Mouse (Mus musculus) myocyte (in vitro differentiated cells): ENCODE measurements around the gene Naa10. TPM values are rescaled to one million over a fixed set of nuclear protein-coding genes. Genes with fewer than 3 reads are reported as not detected.

ENCODE experiments used
- H3K27me3 ChIP-seq: one replicate; pipeline ENCODE4 v1.6.1; 2011; ENCODE audit not compliant: control insufficient read depth, insufficient read depth, insufficient read length
- H3K36me3 ChIP-seq: one replicate; pipeline ENCODE4 v1.6.1; 2011; ENCODE audit not compliant: control insufficient read depth, insufficient read depth
- H3K4me2 ChIP-seq: one replicate; pipeline ENCODE4 v1.6.1; 2011; ENCODE audit warnings: low read depth, control low read depth
- H3K4me3 ChIP-seq: one replicate; pipeline ENCODE4 v1.5.1; 2011; ENCODE audit warnings: mild to moderate bottlenecking, control low read depth, moderate library complexity
- H3K79me2 ChIP-seq: one replicate; pipeline ENCODE4 v1.6.1; 2011; ENCODE audit not compliant: control insufficient read depth, insufficient read depth
- H3ac ChIP-seq: one replicate; pipeline ENCODE4 v1.6.1; 2011; ENCODE audit not compliant: control insufficient read depth, insufficient read length
- CEBPB ChIP-seq: IDR thresholded peaks from 2 replicates; pipeline ENCODE4 v1.6.1; 2011; ENCODE audit warnings: mild to moderate bottlenecking, moderate library complexity; ENCODE audit not compliant: poor library complexity, insufficient read depth, severe bottlenecking
- E2F4 ChIP-seq: IDR thresholded peaks from one replicate; pipeline ENCODE4 v1.6.1; 2011; ENCODE audit warnings: mild to moderate bottlenecking, control low read depth, moderate library complexity; ENCODE audit not compliant: insufficient read depth
- MAX ChIP-seq: IDR thresholded peaks from one replicate; pipeline ENCODE4 v1.6.1; 2011; ENCODE audit warnings: low read depth, mild to moderate bottlenecking, control low read depth
- MYOD1 ChIP-seq, 3 experiments: IDR thresholded peaks; one replicate each; pipeline ENCODE4 v1.6.1; 2011; ENCODE audit warnings: control low read depth in 2 of 3, low read depth in 2 of 3, mild to moderate bottlenecking in 2 of 3, moderate library complexity in 1 of 3; ENCODE audit not compliant: insufficient read length in 2 of 3, control insufficient read depth in 1 of 3
- MYOG ChIP-seq, 3 experiments: IDR thresholded peaks; one replicate each; pipeline ENCODE4 v1.6.1; 2011; ENCODE audit warnings: control low read depth in 2 of 3, low read depth in 2 of 3, mild to moderate bottlenecking in 2 of 3; ENCODE audit not compliant: insufficient read length in 2 of 3, control insufficient read depth in 1 of 3, insufficient read depth in 1 of 3
- POLR2A ChIP-seq: IDR thresholded peaks from one replicate; pipeline ENCODE4 v1.6.1; 2011; ENCODE audit warnings: low read depth, mild to moderate bottlenecking, control low read depth, moderate library complexity; ENCODE audit not compliant: insufficient read length
- POLR2AphosphoS2 ChIP-seq: IDR thresholded peaks from one replicate; pipeline ENCODE4 v1.6.1; 2011; ENCODE audit warnings: low read depth, control low read depth; ENCODE audit not compliant: insufficient read length
- REST ChIP-seq: IDR thresholded peaks from one replicate; pipeline ENCODE4 v1.6.1; 2011; ENCODE audit warnings: mild to moderate bottlenecking, control low read depth, moderate library complexity; ENCODE audit not compliant: insufficient read depth, insufficient read length
- SRF ChIP-seq: IDR thresholded peaks from one replicate; pipeline ENCODE4 v1.6.1; 2011; ENCODE audit warnings: low read depth; ENCODE audit not compliant: control insufficient read depth, insufficient read length
- TCF12 ChIP-seq: IDR thresholded peaks from one replicate; pipeline ENCODE4 v1.6.1; 2011; ENCODE audit warnings: mild to moderate bottlenecking, control low read depth; ENCODE audit not compliant: poor library complexity, insufficient read depth, severe bottlenecking
- TCF3 ChIP-seq: IDR thresholded peaks from one replicate; pipeline ENCODE4 v1.6.1; 2011; ENCODE audit warnings: low read depth, control low read depth; ENCODE audit not compliant: insufficient read length
- USF1 ChIP-seq: IDR thresholded peaks from one replicate; pipeline ENCODE4 v1.6.1; 2011; ENCODE audit warnings: low read depth, mild to moderate bottlenecking, control low read depth, moderate library complexity
- polyA plus RNA-seq: library from polyadenylated mRNA; unstranded; fragments of >200 nt; fragmentation: generic; extraction: Trizol; gene quantifications from one replicate; pipeline ENCODE4 v1.2.1, GENCODE M21; 2012; ENCODE audit warnings: missing spikeins

The Naa10 gene
- polyA plus RNA-seq, 1 experiment: 83.1 TPM

DNA sequence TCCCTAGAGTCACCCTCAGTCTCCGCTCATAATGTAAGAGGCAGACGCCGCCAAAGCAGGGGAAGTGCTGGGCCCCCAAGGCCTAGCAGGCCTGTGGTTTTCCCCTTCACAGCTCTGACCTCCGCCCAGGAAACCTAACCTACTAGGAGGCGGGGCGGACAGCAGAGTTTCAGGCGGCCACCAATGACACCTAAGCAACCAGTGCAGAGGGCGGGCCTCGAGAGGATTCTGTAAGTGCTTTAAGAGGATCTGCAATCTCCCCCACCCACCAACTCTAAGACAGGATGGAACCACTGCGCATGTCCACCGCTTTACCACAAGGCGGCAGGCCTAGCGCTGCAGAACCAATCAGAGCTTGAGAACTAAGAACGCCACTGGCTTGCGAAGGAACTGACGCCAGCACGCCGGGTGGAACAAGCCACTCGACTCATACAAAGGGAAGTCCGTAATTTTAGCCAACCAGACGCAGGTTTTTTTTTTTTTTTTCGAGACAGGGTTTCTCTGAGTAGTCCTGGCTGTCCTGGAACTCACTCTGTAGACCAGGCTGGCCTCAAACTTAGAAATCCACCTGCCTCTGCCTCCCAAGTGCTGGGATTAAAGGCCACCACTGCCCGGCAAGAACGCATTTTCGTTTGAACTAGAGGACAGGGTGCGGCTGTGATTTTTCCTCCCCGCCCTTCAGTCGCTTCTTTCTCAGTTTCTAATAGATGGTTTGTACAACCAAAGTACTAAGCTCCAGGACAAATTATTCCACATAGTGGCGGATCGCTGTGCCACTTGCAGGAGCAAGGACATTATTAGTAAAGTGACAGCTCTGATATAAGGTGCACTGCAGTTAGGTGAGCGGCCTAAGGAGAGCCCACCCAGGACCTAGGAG is 6.7 kb downstream of the Naa10 start:
- Histone ChIP-seq H3K79me2 (no peaks in the 10 kb centered on the region), H3ac (no peak overlapping the region), H3K4me3 (no peak overlapping the region), H3K27me3 (no peaks in the 10 kb centered on the region), H3K4me2 (peak overlapping the region; percentile 61), H3K36me3 (no peaks in the 10 kb centered on the region)
- TF ChIP-seq POLR2A (peak; percentile 63), SRF (no peak)

DNA sequence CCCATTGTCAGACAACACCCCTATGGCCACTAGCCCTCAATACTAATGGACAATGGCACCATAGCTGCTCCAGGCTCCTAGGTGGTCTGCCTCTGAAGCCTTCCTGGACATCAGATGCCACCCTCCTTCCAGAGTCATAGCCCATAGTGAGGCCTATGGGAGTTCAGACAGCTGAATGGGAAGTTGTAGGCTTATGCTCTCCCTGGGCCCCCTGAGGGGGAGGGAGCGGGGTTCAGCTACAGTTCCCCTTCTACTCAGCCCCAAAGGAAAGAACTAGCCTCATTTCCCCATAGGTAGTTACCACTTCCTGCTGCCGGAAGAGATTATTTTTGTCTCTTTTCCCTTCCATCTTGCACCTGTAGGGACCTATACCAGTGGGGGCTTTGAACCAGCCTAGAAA is 10.2 kb downstream of the Naa10 start:
- no peak overlapping the region for H3K4me3 ChIP-seq
- TF ChIP-seq REST: no peak
- TF ChIP-seq MAX: no peak
- no peak for TF ChIP-seq MYOD1 (IDR thresholded peaks at IDR 0.05; ENCODE audit: control insufficient read depth in 1 of 3, insufficient read length in 2 of 3, low read depth in 2 of 3)
- no peak for TF ChIP-seq USF1
- no peak for TF ChIP-seq TCF3
- no peak for TF ChIP-seq SRF
- TF ChIP-seq E2F4: no peak
- TF ChIP-seq CEBPB: no peak
- no peak for TF ChIP-seq POLR2AphosphoS2
- TF ChIP-seq MYOG (IDR thresholded peaks at IDR 0.05; ENCODE audit: control insufficient read depth in 1 of 3, insufficient read depth in 1 of 3, insufficient read length in 2 of 3, low read depth in 2 of 3): no peak
- no peak for TF ChIP-seq TCF12
- H3K79me2 ChIP-seq: no peaks in the 10 kb centered on the region
- no peaks in the 10 kb centered on the region for H3K27me3 ChIP-seq
- H3K36me3 ChIP-seq: no peaks in the 10 kb centered on the region
- no peak overlapping the region for H3ac ChIP-seq
- no peak overlapping the region for H3K4me2 ChIP-seq

DNA sequence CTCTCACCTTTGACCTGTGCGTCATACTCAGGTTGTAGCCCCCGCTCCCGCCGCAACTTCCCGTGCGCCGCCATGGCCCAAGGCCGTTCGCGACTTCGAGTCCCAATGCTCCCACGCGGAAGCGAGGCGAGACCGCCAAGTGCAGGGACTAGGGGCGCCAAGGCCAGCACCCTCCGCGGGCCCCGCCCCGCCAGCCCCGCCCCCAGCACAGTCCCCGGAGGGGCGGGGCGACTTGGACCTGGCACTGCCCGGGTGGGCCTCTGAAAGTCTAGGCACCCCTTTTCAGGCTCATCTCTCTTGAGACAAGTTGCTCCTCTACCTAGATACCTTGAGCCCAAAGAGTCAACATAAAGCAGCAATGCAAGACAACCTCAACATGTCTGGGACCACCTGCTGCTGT is 10.6 kb downstream of the Naa10 start:
- no peaks in the 10 kb centered on the region for H3K27me3 ChIP-seq
- H3K4me3 ChIP-seq: no peak overlapping the region
- H3K4me2 ChIP-seq: no peak overlapping the region
- no peaks in the 10 kb centered on the region for H3K36me3 ChIP-seq
- H3ac ChIP-seq: no peak overlapping the region
- no peaks in the 10 kb centered on the region for H3K79me2 ChIP-seq
- no peak for TF ChIP-seq REST
- no peak for TF ChIP-seq CEBPB
- no peak for TF ChIP-seq TCF3

DNA sequence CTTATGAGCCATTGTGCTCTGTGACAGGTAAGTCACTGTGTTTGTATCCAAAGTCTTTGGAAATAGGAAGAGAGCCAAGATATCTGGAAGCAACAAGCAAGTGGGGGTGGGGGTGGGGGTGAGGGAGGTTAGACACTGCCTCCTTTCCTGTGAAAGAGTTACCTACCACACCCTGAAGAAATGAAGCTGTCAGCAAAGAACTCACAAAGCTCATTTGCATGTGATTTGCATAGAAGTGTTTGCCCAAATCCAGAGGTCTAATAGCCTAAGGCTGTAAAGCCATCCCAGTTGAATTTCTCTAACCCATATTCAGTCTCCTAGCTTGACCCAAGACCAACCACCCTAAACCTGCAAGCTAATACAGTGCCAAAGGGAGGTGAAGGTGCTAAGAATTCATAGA is 11.3 kb downstream of the Naa10 start:
- Histone ChIP-seq H3K79me2 (no peaks in the 10 kb centered on the region), H3K4me3 (no peak overlapping the region), H3ac (no peak overlapping the region), H3K36me3 (no peaks in the 10 kb centered on the region), H3K27me3 (no peaks in the 10 kb centered on the region), H3K4me2 (no peak overlapping the region)
- TF ChIP-seq SRF (no peak), TCF12 (no peak), POLR2AphosphoS2 (no peak), E2F4 (no peak), POLR2A (no peak), MYOD1 (IDR thresholded peaks at IDR 0.05; ENCODE audit: control insufficient read depth in 1 of 3, insufficient read length in 2 of 3, low read depth in 2 of 3) (no peak), MAX (no peak), REST (no peak), TCF3 (no peak), CEBPB (no peak), MYOG (IDR thresholded peaks at IDR 0.05; ENCODE audit: control insufficient read depth in 1 of 3, insufficient read depth in 1 of 3, insufficient read length in 2 of 3, low read depth in 2 of 3) (no peak), USF1 (no peak)

DNA sequence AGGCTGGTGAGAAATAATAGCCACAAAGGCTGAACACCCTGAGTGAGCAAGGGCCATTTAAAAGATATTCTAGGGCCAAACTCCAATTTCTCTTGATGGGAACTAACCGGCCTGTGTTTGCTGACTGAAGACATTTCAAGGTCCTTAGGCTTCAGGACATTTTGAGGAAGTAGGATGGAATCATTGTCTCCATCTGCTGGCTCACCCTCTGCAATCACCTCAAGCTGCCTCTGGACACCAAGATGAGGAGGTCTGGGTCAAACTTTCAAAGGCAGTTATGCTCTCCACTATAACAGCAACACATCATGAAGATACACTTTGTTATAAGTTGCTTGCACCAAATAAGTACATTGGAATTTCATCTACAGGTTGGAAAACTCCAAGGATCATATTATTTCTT is 11.7 kb downstream of the Naa10 start:
- TF ChIP-seq POLR2AphosphoS2: no peak
- no peak for TF ChIP-seq MYOD1 (IDR thresholded peaks at IDR 0.05; ENCODE audit: control insufficient read depth in 1 of 3, insufficient read length in 2 of 3, low read depth in 2 of 3)
- no peak for TF ChIP-seq USF1
- no peak for TF ChIP-seq MYOG (IDR thresholded peaks at IDR 0.05; ENCODE audit: control insufficient read depth in 1 of 3, insufficient read depth in 1 of 3, insufficient read length in 2 of 3, low read depth in 2 of 3)
- Histone ChIP-seq H3K4me3 (no peak overlapping the region), H3K79me2 (no peaks in the 10 kb centered on the region)

More for the DNA sequence above, 11.7 kb downstream of the Naa10 start:
- Histone ChIP-seq H3K36me3 (no peaks in the 10 kb centered on the region), H3K27me3 (no peaks in the 10 kb centered on the region), H3ac (no peak overlapping the region), H3K4me2 (no peak overlapping the region)
